Mouse (Mus musculus): Measurements from ENCODE around the gene Ntng2. TPM values are rescaled to one million over a fixed set of nuclear protein-coding genes. Genes with fewer than 3 reads are reported as not detected.

Gene Ntng2
- polyA plus RNA-seq, 1 experiment from 2014 or later = not detected

DNA sequence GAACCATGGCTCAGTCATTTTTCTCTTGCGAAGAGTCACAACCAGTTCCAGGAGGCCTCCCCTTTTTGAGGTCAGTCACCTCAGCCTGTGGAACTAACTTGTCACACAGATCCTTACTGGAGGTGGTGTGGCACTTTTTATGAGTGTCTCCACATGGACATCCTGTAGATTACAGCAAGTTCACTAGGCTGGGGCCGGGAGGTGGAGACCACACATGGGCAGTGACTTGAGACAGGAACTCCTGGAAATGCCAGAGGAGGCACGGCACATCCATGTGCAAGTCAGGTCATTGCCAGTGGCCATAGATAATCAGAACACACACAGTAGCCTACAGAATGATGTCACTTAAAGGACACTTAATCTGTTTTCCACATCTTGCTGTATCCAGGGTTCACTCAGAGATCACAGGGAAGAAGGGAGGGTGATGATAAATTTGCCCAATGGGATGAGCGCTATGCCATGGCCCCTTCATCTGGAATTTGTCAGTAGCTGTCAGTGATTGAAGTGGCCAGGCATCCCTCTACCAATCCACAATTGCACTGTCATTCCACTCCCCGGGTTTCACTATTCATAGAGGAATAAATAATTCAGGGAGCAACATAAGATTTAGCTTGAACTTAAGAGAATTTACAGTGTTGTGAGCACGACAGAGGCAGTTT, 69.4 kb downstream of the Ntng2 start:
- no peaks in the 10 kb centered on the region for H3K9me3 ChIP-seq (replicated peaks)
- no peak for ATAC-seq (replicated peaks; ENCODE audit: insufficient number of reproducible peaks, insufficient read depth, low FRiP score, low read depth)
- H3K27me3 ChIP-seq = no peaks in the 10 kb centered on the region
- peaks cover 16% of the 10 kb centered on the region for H3K36me3 ChIP-seq
- 27% methylated on average over 6 of the region's 6 CpGs for WGBS
- no peak overlapping the region for H3K4me3 ChIP-seq
- H3K27ac ChIP-seq = no peak overlapping the region
- no peak overlapping the region for H3K9ac ChIP-seq
- no peak overlapping the region for H3K4me2 ChIP-seq
- H3K4me1 ChIP-seq (replicated peaks) = peaks cover 11% of the 10 kb centered on the region; the same call in 1 of the 2 replicates

DNA sequence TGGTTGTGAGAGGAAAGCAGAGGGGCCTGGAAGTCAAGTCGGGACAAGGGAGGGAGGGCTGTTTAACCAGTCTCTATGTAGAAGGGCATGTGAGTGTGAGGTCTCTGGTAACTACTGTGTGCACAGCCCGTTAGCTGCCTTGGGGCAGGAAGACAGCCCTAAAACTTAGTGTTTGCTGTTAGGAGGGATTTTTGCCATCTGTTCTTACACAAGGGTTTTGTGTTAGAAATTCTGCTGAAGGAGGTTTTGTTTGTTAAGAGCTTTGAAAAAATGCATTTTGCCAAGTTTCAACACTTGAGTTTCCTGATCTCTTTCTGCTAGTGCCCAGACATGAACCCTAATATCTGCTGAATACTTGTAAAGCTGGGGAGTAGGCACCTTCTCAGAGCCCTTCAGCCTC, 71.7 kb downstream of the Ntng2 start:
- H3K9ac ChIP-seq = no peak overlapping the region
- no peaks in the 10 kb centered on the region for H3K27me3 ChIP-seq
- H3K9me3 ChIP-seq (replicated peaks) = no peaks in the 10 kb centered on the region
- no peak for ATAC-seq (replicated peaks; ENCODE audit: insufficient number of reproducible peaks, insufficient read depth, low FRiP score, low read depth)
- H3K4me1 ChIP-seq (replicated peaks) = peaks cover 11% of the 10 kb centered on the region; the same call in 1 of the 2 replicates
- H3K36me3 ChIP-seq = peaks cover 35% of the 10 kb centered on the region
- WGBS = 71% methylated on average over 2 of the region's 2 CpGs
- H3K4me3 ChIP-seq = no peak overlapping the region
- no peak overlapping the region for H3K4me2 ChIP-seq
- no peak overlapping the region for H3K27ac ChIP-seq

DNA sequence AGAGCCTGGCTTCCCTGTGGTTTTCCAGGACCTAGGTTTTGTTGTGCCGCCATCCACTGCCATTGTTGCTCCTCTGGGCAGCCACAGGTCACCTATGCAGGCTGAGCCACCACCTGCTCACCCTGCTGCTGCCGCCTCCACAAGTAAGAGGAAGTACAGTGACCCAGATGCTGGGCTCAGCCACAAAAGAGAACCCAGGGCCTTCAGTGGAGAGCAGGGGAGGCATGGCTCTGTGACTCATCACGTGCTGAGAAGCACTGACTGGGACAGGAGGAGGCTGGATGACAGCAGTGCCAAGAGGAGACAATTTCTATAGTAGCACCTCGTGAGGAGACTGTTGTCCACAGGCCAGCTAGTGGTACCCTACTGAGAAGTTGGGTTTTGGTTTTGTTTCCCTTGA, 73.0 kb downstream of the Ntng2 start:
- Histone ChIP-seq H3K4me1 (replicated peaks) (peaks cover 11% of the 10 kb centered on the region; the same call in 1 of the 2 replicates), H3K4me2 (no peak overlapping the region), H3K9ac (no peak overlapping the region), H3K36me3 (peaks cover 46% of the 10 kb centered on the region), H3K27ac (no peak overlapping the region), H3K27me3 (no peaks in the 10 kb centered on the region), H3K9me3 (replicated peaks) (no peaks in the 10 kb centered on the region), H3K4me3 (no peak overlapping the region)
- WGBS = 76% methylated on average over 4 of the region's 4 CpGs
- ATAC-seq (replicated peaks; ENCODE audit: insufficient number of reproducible peaks, insufficient read depth, low FRiP score, low read depth) = no peak

- no peaks in the 10 kb centered on the region for H3K27me3 ChIP-seq
- H3K4me2 ChIP-seq = no peak overlapping the region
- ATAC-seq (replicated peaks; ENCODE audit: insufficient number of reproducible peaks, insufficient read depth, low FRiP score, low read depth) = no peak
- no peaks in the 10 kb centered on the region for H3K9me3 ChIP-seq (replicated peaks)
- no peak overlapping the region for H3K27ac ChIP-seq
- peaks cover 68% of the 10 kb centered on the region for H3K36me3 ChIP-seq
- H3K4me3 ChIP-seq = no peak overlapping the region
- 85% methylated on average over 3 of the region's 3 CpGs for WGBS
- no peak overlapping the region for H3K9ac ChIP-seq
- H3K4me1 ChIP-seq (replicated peaks) = no peaks in the 10 kb centered on the region
Observed at GRCm38 (mm10) chr2:29174887-29175286, 77.9 kb downstream of the Ntng2 start.

DNA sequence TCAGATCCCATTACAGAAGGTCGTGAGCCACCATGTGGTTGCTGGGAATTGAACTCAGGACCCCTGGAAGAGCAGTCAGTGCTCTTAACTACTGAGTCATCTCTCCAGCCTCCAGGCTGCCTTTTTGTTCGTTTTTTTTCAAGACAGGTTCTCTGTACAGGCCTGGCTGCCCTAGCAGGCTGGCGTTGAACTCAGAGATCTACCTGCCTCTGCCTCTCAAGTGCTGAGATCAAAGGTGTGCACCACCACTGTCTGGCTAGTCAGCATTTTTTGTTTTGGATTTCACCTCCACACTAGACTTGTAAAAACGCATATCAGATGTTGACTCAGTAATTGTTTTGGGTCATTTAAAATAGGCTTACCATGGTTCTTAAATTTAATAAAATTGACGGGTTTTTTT, 84.7 kb downstream of the Ntng2 start:
- H3K4me2 ChIP-seq = no peak overlapping the region
- 90% methylated on average over 5 of the region's 5 CpGs for WGBS
- H3K36me3 ChIP-seq = peaks cover 62% of the 10 kb centered on the region
- no peak overlapping the region for H3K27ac ChIP-seq
- no peak overlapping the region for H3K4me3 ChIP-seq
- no peaks in the 10 kb centered on the region for H3K9me3 ChIP-seq (replicated peaks)
- no peak overlapping the region for H3K9ac ChIP-seq
- no peak for ATAC-seq (replicated peaks; ENCODE audit: insufficient number of reproducible peaks, insufficient read depth, low FRiP score, low read depth)
- no peaks in the 10 kb centered on the region for H3K4me1 ChIP-seq (replicated peaks)
- no peaks in the 10 kb centered on the region for H3K27me3 ChIP-seq

GRCm38 (mm10) chr2:29151941-29152340, 100.9 kb downstream of the Ntng2 start:
- no peaks in the 10 kb centered on the region for H3K4me1 ChIP-seq (replicated peaks)
- peaks cover 71% of the 10 kb centered on the region for H3K36me3 ChIP-seq
- no peaks in the 10 kb centered on the region for H3K27me3 ChIP-seq
- no peak overlapping the region for H3K4me2 ChIP-seq
- WGBS = 85% methylated on average over 2 of the region's 2 CpGs
- H3K4me3 ChIP-seq = no peak overlapping the region
- ATAC-seq (replicated peaks; ENCODE audit: insufficient number of reproducible peaks, insufficient read depth, low FRiP score, low read depth) = no peak
- no peaks in the 10 kb centered on the region for H3K9me3 ChIP-seq (replicated peaks)
- H3K9ac ChIP-seq = no peak overlapping the region
- no peak overlapping the region for H3K27ac ChIP-seq

Other genes starting within 250 kb of the Ntng2 start
- gene Cfap77, start 197.9 kb downstream of the Ntng2 start, polyA plus RNA-seq (2015; fragmentation: Nextera tagmentation; extraction: Ambion mirVana) = 0.18 and 0.27 TPM in 2 replicates
- gene Ttf1, start 192.7 kb downstream of the Ntng2 start, polyA plus RNA-seq (2015; fragmentation: Nextera tagmentation; extraction: Ambion mirVana) = 5.5 and 6.8 TPM in 2 replicates
- gene Setx, start 128.8 kb downstream of the Ntng2 start, polyA plus RNA-seq (2015; fragmentation: Nextera tagmentation; extraction: Ambion mirVana) = 5.9 and 6.8 TPM in 2 replicates
- 26.9 and 30.1 TPM in 2 replicates for gene Med27, start 93.8 kb upstream of the Ntng2 start, polyA plus RNA-seq (2015; fragmentation: Nextera tagmentation; extraction: Ambion mirVana)

Measured in heart, embryonic 15.5 days (tissue).